Mouse (Mus musculus) cerebellum, postnatal 4 days (tissue): ENCODE results near the gene Pax7.

Source experiments
- DNase-seq, 2 experiments: peaks; one replicate each; pipeline ENCODE4 v3.0.0; 2022; ENCODE audit warnings: low spot score in 2 of 2, mixed read lengths in 1 of 2

Gene Pax7

GRCm38 (mm10) chr4:139689627-139690269 lies 143.6 kb downstream of the Pax7 start:
- peak in 1 of 2 experiments; percentile 41 for DNase-seq

GRCm38 (mm10) chr4:139688058-139688457 lies 145.3 kb downstream of the Pax7 start:
- DNase-seq: no peak
